Mouse (Mus musculus) kidney, adult 9 months (tissue): ENCODE data around the gene Man1a.

ENCODE experiments used
- DNase-seq: peaks from one replicate; pipeline ENCODE4 v3.0.0; 2022

The Man1a gene

GRCm38 (mm10) chr10:54076420-54076819 lies at the start of gene Man1a:
Man1a (minus strand) TSS chr10:54076609.
- no peak for DNase-seq

DNA sequence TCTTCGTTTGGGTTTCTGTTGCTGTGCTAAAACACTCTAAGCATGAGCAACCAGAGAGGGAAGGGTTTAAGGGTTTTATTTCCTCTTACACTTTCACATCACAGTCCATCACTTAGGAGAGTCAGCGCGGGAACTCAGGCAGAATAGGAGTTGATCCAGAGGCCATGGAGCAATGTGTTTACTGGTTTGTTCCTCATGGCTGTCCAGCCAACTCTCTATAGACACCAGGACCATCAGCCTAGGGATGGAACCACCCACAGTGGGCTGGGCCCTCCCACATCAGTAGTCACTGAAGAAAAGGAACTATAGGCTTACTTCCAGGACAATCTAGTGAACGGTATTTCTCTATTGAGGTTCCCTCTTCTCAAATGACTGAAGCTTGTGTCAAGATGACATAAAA lies 45.4 kb upstream of the Man1a start:
- no peak for DNase-seq

DNA sequence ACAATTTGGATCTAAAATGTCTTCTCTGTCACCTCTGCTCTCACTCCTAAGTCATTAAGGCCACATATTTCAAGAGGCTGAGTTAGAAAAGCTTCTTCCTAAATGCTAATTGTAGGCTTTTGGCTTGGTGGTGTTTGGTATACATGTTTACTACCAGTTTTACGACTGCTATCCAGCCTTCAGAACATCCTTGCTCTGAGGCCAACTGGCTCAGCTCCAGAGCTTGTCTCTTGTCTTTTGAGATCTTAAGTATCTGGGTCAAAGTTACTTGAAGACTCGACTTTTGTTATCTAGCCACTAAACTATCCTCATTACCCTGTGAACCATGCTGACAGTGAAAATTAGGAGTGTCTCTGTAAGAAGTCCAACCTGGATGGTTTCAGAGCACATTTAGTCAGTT lies 44.0 kb upstream of the Man1a start:
- peak; percentile 78 for DNase-seq

- DNase-seq = peak; percentile 14
Observed at GRCm38 (mm10) chr10:54119303-54119702, 42.9 kb upstream of the Man1a start.

- peak; percentile 64 for DNase-seq
Observed at GRCm38 (mm10) chr10:54118223-54118912, 42.0 kb upstream of the Man1a start.

GRCm38 (mm10) chr10:54117763-54118162 lies 41.4 kb upstream of the Man1a start:
- peak; percentile 32 for DNase-seq

GRCm38 (mm10) chr10:54103671-54104070 lies 27.3 kb upstream of the Man1a start:
- DNase-seq = no peak

GRCm38 (mm10) chr10:54092081-54092480 lies 15.7 kb upstream of the Man1a start:
- no peak for DNase-seq

DNA sequence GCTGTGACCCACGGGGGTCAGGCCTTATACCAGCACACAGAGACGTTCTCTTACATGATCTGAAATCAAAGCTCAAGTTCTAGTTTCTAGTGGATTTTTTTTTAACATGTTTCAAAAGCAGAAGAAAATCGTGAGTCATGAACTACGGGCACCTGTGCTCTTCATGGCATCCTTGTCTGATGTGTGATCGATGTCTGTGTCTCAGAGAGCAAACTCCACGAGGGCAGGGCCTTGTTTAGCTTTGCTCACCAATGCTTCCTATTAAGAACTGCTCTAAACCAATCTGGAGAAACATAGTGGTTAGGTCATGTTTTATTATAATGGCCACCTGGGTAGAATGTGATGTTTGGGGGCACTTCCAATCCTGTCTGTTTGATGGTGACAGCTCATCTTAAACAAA lies 13.5 kb upstream of the Man1a start:
- no peak for DNase-seq

GRCm38 (mm10) chr10:54087346-54087745 lies 10.9 kb upstream of the Man1a start:
- no peak for DNase-seq

- no peak for DNase-seq
Observed at GRCm38 (mm10) chr10:54085073-54085472, 8.7 kb upstream of the Man1a start.

- DNase-seq = no peak
Observed at GRCm38 (mm10) chr10:54077005-54077404, 596 bp upstream of the Man1a start.

DNA sequence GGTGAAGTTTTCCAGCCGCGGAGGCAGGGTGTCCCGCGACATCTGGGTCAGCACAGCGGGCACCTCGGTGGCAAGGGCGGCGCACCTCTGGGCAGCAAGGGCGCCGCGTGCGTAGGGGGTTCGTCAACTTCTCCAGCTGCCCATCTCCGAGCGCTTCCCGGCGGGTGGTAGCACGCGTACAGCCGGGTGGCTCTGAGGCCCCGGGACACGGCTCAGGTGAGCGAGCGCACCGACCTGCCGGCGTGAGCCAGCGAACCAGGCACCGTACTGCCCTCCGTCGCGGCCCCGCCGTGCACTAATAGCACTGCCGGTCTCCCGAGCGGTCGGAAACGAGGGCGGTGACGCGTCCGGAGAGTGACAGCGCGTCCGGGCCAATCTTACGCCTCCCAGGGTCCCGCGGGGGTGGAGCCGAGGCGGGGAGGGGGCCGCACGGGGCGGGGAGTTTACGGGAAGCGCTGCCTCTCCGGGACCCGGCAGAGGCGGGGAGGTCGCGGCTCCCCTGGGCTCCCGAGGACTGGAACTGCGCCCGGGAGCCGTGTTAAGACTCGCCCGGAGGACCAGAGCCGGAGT lies 883 bp downstream of the Man1a start:
- DNase-seq = peak; percentile 96

DNA sequence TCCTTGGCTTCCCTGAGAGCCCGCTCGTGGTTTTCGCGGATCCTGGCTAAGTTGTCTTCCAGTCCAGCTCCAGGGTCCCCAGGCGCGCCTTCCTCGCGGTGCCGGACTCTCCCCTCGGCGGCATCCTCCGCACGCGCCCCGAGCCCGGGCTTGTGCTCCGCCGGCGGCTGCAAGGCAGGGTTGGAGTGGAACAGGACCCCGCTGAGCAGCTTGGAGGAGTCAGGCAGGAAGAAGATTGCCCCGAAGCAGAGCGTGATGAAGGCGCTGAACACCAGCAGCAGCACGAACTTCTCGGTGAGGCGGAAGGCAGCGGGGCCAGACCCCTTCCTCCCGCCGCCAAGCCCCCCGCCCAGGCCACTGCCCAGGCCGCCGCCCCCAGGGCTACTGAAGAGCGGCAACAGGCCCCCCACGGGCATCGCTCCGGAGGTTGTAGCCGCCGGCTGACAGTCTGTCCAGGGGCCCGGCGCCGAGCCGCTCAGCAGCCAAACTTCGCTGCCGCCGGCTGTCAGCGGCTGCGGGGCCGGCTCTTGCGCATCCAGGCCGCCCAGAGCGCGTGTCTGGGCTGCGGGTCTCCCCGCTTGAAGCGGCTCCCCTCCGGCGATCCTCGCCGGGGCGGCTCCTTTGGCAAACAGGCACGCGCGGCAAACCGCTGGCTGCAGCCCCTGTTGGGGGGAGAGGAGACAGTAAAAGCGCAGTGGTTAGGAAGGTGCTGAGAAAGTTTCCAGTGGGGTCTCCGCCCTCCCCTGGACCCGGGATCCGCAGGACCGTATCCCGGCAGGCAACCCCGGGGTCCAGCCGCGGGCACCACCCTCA lies 1.6 kb downstream of the Man1a start:
- DNase-seq = no peak

GRCm38 (mm10) chr10:54074247-54074608 lies 2.2 kb downstream of the Man1a start:
- DNase-seq = peak; percentile 69

- peak; percentile 69 for DNase-seq
Observed at GRCm38 (mm10) chr10:54073641-54074203, 2.7 kb downstream of the Man1a start.

DNA sequence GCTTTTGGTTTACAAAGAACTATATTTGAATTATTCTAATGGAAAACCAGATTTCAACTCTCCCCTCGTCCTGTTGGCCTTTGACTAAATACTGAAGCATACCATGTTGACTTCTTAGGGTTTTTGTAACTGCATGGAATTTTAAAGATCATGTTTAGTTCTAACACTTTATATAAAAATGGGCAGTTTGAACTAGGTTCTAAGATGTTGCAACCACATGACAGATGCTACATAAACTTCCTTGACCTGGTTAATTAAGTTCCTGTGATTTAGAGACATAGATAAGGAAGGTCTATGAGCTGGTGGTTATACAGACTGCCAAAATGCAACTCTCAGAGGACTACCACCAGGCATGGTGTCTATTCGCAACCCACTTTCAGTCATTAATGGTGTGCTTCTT lies 4.1 kb downstream of the Man1a start:
- no peak for DNase-seq

GRCm38 (mm10) chr10:54070496-54070895 lies 5.9 kb downstream of the Man1a start:
- no peak for DNase-seq

- no peak for DNase-seq
Observed at GRCm38 (mm10) chr10:54069412-54069811, 7.0 kb downstream of the Man1a start.

DNA sequence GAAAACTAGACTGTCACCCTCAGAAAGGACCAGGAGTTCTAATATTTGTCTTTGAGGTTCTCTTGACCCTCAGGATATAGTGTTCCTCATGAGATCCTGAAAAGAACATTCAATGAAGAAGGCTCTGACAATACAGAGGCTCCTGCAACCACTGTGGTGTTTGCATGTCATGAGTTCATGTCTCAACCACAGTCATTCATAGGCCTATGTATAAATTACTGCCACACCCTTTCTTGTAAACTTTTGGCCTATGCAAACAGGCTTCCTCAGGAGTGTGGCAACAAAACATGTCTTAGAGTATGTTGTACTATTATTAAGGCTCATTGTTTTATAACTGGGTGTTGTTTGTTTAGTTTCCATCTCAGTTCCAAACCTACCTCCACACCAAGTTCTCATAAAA lies 9.7 kb downstream of the Man1a start:
- DNase-seq = no peak

DNA sequence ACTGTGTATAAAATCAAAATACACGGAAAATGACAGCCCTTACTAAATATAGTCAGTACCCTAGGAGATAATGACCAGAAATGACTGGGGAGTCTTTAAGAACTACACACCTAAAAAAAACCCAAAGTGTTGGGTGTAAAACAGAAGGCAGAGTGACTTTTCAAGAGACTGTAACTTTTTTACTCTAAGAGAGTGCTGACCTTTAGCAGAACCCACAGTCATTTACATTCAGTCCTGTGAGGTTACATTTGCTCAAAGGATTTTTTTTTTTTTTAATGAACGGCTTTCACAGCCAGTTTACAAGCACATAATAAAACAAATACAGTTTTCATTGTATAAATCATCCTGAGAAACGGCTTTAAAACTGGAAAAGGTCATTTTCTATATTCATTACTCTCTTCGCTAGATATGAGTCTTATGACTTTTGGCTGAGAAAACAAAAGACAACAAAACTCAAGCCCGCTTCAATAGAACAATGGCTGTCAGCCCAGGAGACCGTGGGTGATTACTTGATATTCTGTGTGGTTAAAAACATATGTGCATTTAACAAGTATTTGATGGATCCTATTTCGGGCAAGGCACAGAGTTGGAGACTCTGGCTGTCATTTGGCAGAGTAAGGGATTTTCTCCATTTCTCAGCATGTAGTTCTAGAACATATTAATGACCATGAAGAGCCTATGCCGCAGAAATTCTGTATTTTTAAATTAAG lies 12.7 kb downstream of the Man1a start:
- no peak for DNase-seq

DNA sequence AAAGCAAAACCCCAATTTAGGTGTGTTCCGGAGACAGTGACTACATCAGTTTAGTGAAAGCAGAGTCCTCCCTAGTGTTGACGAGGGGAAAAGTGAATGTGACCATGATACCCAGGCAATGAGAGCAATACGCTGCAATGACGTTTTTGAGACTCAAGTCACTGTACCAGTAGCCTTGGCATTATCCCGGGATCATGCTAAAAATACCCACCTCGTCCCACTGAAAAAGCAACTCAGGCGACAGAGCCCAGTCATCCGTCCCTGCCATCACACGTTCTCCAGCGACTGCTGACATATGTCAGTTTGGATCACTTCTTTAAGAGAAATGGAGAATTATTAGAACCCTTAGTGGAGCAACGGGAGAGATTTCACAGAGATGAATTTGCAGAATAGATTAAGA lies 13.6 kb downstream of the Man1a start:
- no peak for DNase-seq

DNA sequence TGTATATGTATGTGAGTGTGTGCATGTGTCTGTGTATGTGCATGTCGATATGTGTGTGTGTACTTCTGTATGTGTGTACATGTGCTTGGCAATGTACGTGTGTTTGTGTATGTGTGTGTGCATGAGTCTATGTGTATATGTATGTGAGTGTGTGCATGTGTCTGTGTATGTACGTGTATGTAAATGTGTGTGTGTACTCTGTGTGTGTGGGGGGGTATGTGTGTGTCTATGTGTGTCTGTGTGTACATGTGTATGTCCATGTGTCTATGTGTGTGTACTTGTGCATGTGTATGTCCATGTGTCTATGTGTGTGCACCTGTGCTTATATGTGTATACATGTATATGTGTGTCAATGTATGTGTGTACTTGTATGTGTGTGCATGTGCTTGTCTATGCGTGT lies 15.2 kb downstream of the Man1a start:
- DNase-seq = no peak
